In the genomic region with DNA sequence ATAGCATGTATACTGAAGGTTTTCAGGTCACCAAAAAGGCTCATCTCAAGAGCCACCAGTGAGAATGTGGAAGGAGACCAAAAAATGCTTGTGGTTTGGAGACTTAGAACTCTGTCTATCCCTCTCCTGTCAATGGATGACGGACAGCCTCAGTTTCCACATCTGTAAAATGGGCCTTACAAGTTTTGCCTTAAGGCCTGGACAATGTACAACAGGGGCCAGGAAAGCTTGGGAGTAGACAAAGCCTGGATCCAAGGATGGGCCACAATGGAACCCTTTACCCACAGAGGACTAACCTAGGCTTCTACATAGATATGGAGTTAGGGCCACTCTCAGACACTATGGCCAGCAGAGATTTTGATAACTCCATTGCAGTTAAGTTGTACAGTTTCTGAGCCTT, we compare ENCODE assay signal across 10 mouse cellular contexts. TPM values are rescaled to one million over a fixed set of nuclear protein-coding genes. Genes with fewer than 3 reads are reported as not detected.
DNase-seq lines count a peak whose midpoint lies in the region; ATAC-seq and TF ChIP-seq lines count a peak whose summit lies in the region.
"Had no signal": no experiment of that assay in that cellular context is flagged by ENCODE, and none has a peak within 500 bp of the region (broad histone marks: within the 10 kb centered on the region; RNA-seq: fewer than 3 reads in every experiment).

No protein-coding gene starts in this region.

- no peaks in the 10 kb centered on the region for H3K27me3 ChIP-seq in kidney, embryonic 15.5 days
- H3K27me3 ChIP-seq in intestine, embryonic 16.5 days (replicated peaks; ENCODE audit: control insufficient read depth, insufficient read depth, low read length), result no peaks in the 10 kb centered on the region
- H3K27me3 ChIP-seq in neural tube, embryonic 13.5 days, result no peaks in the 10 kb centered on the region
- H3K27me3 ChIP-seq: Patski had no signal

- no peak for TF ChIP-seq POLR2A in embryonic fibroblast, embryonic 13.5 days (IDR thresholded peaks at IDR 0.05; ENCODE audit: low read depth, low read length)

- WGBS in kidney, embryonic 15.5 days, result 95% methylated on average over 1 of the region's 1 CpGs
- 88% methylated on average over 1 of the region's 1 CpGs for WGBS in intestine, embryonic 16.5 days
- WGBS in neural tube, embryonic 13.5 days, result 98% methylated on average over 1 of the region's 1 CpGs

- no peak for ATAC-seq in kidney, embryonic 15.5 days (replicated peaks; ENCODE audit: low FRiP score)
- ATAC-seq in intestine, embryonic 16.5 days, result no peak
- no peak for ATAC-seq in neural tube, embryonic 13.5 days (ENCODE audit: low read depth)
- no peak for ATAC-seq in activated CD4-positive, CD25-positive, alpha-beta regulatory T cell, adult 4 months
- ATAC-seq: Patski had no signal

- H3K36me3 ChIP-seq in kidney, embryonic 15.5 days, result peaks cover 3% of the 10 kb centered on the region
- 0 out of 2 replicates have a peak, but pooled peaks cover 2% of the 10 kb centered on the region for H3K36me3 ChIP-seq in intestine, embryonic 16.5 days (ENCODE audit: control insufficient read depth, insufficient read depth, low read length)
- peaks cover 13% of the 10 kb centered on the region; the same call in 1 of the 2 replicates for H3K36me3 ChIP-seq in neural tube, embryonic 13.5 days

- H3K9me3 ChIP-seq in kidney, embryonic 15.5 days (replicated peaks), result no peaks in the 10 kb centered on the region
- no peaks in the 10 kb centered on the region for H3K9me3 ChIP-seq in intestine, embryonic 16.5 days (ENCODE audit: control insufficient read depth, low read length)
- H3K9me3 ChIP-seq in neural tube, embryonic 13.5 days, result no peaks in the 10 kb centered on the region

- H3K4me3 ChIP-seq in kidney, embryonic 15.5 days (replicated peaks), result peak overlapping the region; percentile 87
- peak overlapping the region; percentile 82 for H3K4me3 ChIP-seq in embryonic fibroblast, embryonic 13.5 days (ENCODE audit: insufficient read depth, low read length)
- peak overlapping the region; percentile 86 for H3K4me3 ChIP-seq in intestine, embryonic 16.5 days (ENCODE audit: low read length)
- H3K4me3 ChIP-seq in neural tube, embryonic 13.5 days, result peak overlapping the region; percentile 79

- no peak overlapping the region for H3K27ac ChIP-seq in kidney, embryonic 15.5 days
- H3K27ac ChIP-seq in embryonic fibroblast, embryonic 13.5 days (ENCODE audit: insufficient read depth, low read length), result no peak overlapping the region
- 0 out of 2 replicates have a peak overlapping the region, but pooled peaks have one; percentile 40 for H3K27ac ChIP-seq in intestine, embryonic 16.5 days (ENCODE audit: low read length)
- H3K27ac ChIP-seq in neural tube, embryonic 13.5 days (replicated peaks), result no peak overlapping the region

- H3K4me1 ChIP-seq in kidney, embryonic 15.5 days, result peaks cover 30% of the 10 kb centered on the region
- H3K4me1 ChIP-seq in embryonic fibroblast, embryonic 13.5 days (ENCODE audit: control insufficient read depth, insufficient read depth, low read length), result peaks cover 8% of the 10 kb centered on the region; the same call in 1 of the 2 replicates
- H3K4me1 ChIP-seq in intestine, embryonic 16.5 days (ENCODE audit: control insufficient read depth, insufficient read depth, low read length), result peaks cover 30% of the 10 kb centered on the region
- peaks cover 43% of the 10 kb centered on the region for H3K4me1 ChIP-seq in neural tube, embryonic 13.5 days (replicated peaks)

- no peak for TF ChIP-seq CTCF in embryonic fibroblast, embryonic 13.5 days (IDR thresholded peaks at IDR 0.05; ENCODE audit: borderline replicate concordance, insufficient read depth, low read length)

- DNase-seq in kidney, postnatal 36 days, result no peak
- no peak for DNase-seq in adrenal gland, adult 2 months
- no peak for DNase-seq in thymus, postnatal 0 days (ENCODE audit: low spot score)

- H3K9ac ChIP-seq in kidney, embryonic 15.5 days, result no peak overlapping the region
- H3K9ac ChIP-seq in intestine, embryonic 16.5 days (ENCODE audit: low read depth, low read length), result no peak overlapping the region
- H3K9ac ChIP-seq in neural tube, embryonic 13.5 days, result peak overlapping the region; percentile 91

- peak overlapping the region; percentile 90 for H3K4me2 ChIP-seq in kidney, embryonic 15.5 days
- peak overlapping the region; percentile 87 for H3K4me2 ChIP-seq in intestine, embryonic 16.5 days (ENCODE audit: low read depth, low read length)
- peak overlapping the region; percentile 77 for H3K4me2 ChIP-seq in neural tube, embryonic 13.5 days

RNA-seq across cellular contexts. Expression of gene Capn15, which starts 1.5 kb away (rescaled TPM):
- 22.7 and 31.6 TPM in 2 replicates for polyA plus RNA-seq in kidney, embryonic 15.5 days (2015; fragmentation: Nextera tagmentation; extraction: Ambion mirVana)
- polyA plus RNA-seq in embryonic fibroblast, embryonic 13.5 days (2011; ENCODE audit: insufficient read length, low read depth, missing spikeins), result 10.1 and 10.9 TPM in 2 replicates
- 22.3 and 24.5 TPM in 2 replicates for polyA plus RNA-seq in intestine, embryonic 16.5 days (2015; fragmentation: Nextera tagmentation; extraction: Ambion mirVana)
- 16.7 and 20.5 TPM in 2 replicates for polyA plus RNA-seq in neural tube, embryonic 13.5 days (2015; fragmentation: Nextera tagmentation; extraction: Ambion mirVana)
- total RNA-seq in adrenal gland, adult 2 months (2021), result 10 to 100 TPM; 16.3 to 18.1 TPM
- polyA plus RNA-seq in adrenal gland, adult 2 months (2012; rRNA removed), result 49.0 and 51.5 TPM in 2 replicates
- polyA plus RNA-seq in activated CD4-positive, CD25-positive, alpha-beta regulatory T cell, adult 4 months (2017; shearing (Covaris generic)), result 1 to 10 TPM; 5.2 to 7.1 TPM
- 15.3 and 17.0 TPM in 2 replicates for polyA plus RNA-seq in thymus, postnatal 0 days (2015; fragmentation: Nextera tagmentation; extraction: Ambion mirVana)

RNA-seq across cellular contexts. Expression of gene A930017K11Rik, which starts 31.7 kb away (rescaled TPM):
- 5.4 and 5.7 TPM in 2 replicates for polyA plus RNA-seq in kidney, embryonic 15.5 days (2015; fragmentation: Nextera tagmentation; extraction: Ambion mirVana)
- polyA plus RNA-seq in embryonic fibroblast, embryonic 13.5 days (2011; ENCODE audit: insufficient read length, low read depth, missing spikeins), result not detected in 2 replicates
- polyA plus RNA-seq in intestine, embryonic 16.5 days (2015; fragmentation: Nextera tagmentation; extraction: Ambion mirVana), result 0.21 and 0.22 TPM in 2 replicates
- 0.22 and 0.34 TPM in 2 replicates for polyA plus RNA-seq in neural tube, embryonic 13.5 days (2015; fragmentation: Nextera tagmentation; extraction: Ambion mirVana)
- not detected for total RNA-seq in adrenal gland, adult 2 months (2021)
- 0.13 TPM in 1 of 2 replicates, not detected in the other for polyA plus RNA-seq in adrenal gland, adult 2 months (2012; rRNA removed)
- polyA plus RNA-seq in activated CD4-positive, CD25-positive, alpha-beta regulatory T cell, adult 4 months (2017; shearing (Covaris generic)), result not detected
- not detected in 2 replicates for polyA plus RNA-seq in thymus, postnatal 0 days (2015; fragmentation: Nextera tagmentation; extraction: Ambion mirVana)
- polyA plus RNA-seq: large intestine, adult 2 months had no signal

RNA-seq across cellular contexts. Expression of gene Nhlrc4, which starts 39.3 kb away (rescaled TPM):
- 1.5 TPM in 2 replicates for polyA plus RNA-seq in kidney, embryonic 15.5 days (2015; fragmentation: Nextera tagmentation; extraction: Ambion mirVana)
- not detected in 2 replicates for polyA plus RNA-seq in embryonic fibroblast, embryonic 13.5 days (2011; ENCODE audit: insufficient read length, low read depth, missing spikeins)
- 0.73 TPM in 1 of 2 replicates, not detected in the other for polyA plus RNA-seq in intestine, embryonic 16.5 days (2015; fragmentation: Nextera tagmentation; extraction: Ambion mirVana)
- polyA plus RNA-seq in neural tube, embryonic 13.5 days (2015; fragmentation: Nextera tagmentation; extraction: Ambion mirVana), result not detected in 2 replicates
- total RNA-seq in adrenal gland, adult 2 months (2021), result not detected
- polyA plus RNA-seq in adrenal gland, adult 2 months (2012; rRNA removed), result not detected in 2 replicates
- polyA plus RNA-seq in activated CD4-positive, CD25-positive, alpha-beta regulatory T cell, adult 4 months (2017; shearing (Covaris generic)), result not detected
- polyA plus RNA-seq in thymus, postnatal 0 days (2015; fragmentation: Nextera tagmentation; extraction: Ambion mirVana), result 0.36 and 0.46 TPM in 2 replicates
- polyA plus RNA-seq: large intestine, adult 2 months had no signal

RNA-seq across cellular contexts. Expression of gene Pigq, which starts 39.3 kb away (rescaled TPM):
- 72.2 and 76.4 TPM in 2 replicates for polyA plus RNA-seq in kidney, embryonic 15.5 days (2015; fragmentation: Nextera tagmentation; extraction: Ambion mirVana)
- 47.8 and 48.0 TPM in 2 replicates for polyA plus RNA-seq in embryonic fibroblast, embryonic 13.5 days (2011; ENCODE audit: insufficient read length, low read depth, missing spikeins)
- polyA plus RNA-seq in intestine, embryonic 16.5 days (2015; fragmentation: Nextera tagmentation; extraction: Ambion mirVana), result 57.8 and 59.7 TPM in 2 replicates
- 56.1 and 62.3 TPM in 2 replicates for polyA plus RNA-seq in neural tube, embryonic 13.5 days (2015; fragmentation: Nextera tagmentation; extraction: Ambion mirVana)
- total RNA-seq in adrenal gland, adult 2 months (2021), result 100 to 1,000 TPM; 105 to 121 TPM
- polyA plus RNA-seq in adrenal gland, adult 2 months (2012; rRNA removed), result 160 and 187 TPM in 2 replicates
- 10 to 100 TPM; 19.0 to 26.6 TPM for polyA plus RNA-seq in activated CD4-positive, CD25-positive, alpha-beta regulatory T cell, adult 4 months (2017; shearing (Covaris generic))
- polyA plus RNA-seq in thymus, postnatal 0 days (2015; fragmentation: Nextera tagmentation; extraction: Ambion mirVana), result 28.8 and 34.6 TPM in 2 replicates
